Mouse (Mus musculus) forebrain, postnatal 0 days (tissue): ENCODE data around the gene Timm8a1. TPM values are rescaled to one million over a fixed set of nuclear protein-coding genes. Genes with fewer than 3 reads are reported as not detected.

ENCODE experiments used
- ATAC-seq: fragments of 200-750 bp; cut with Nextera tagmentation; 2 replicates; pipeline ENCODE4 v1.8.0; 2017; ENCODE audit warnings: mild to moderate bottlenecking, moderate library complexity
- DNase-seq: peaks from one replicate; pipeline ENCODE4 v3.0.0-alpha.2; 2015
- H3K27ac ChIP-seq: fragments of 300-500 bp; sonication (generic); 2 replicates; pipeline ENCODE4 v1.5.1; 2014; ENCODE audit warnings: low read depth, mild to moderate bottlenecking, antibody characterized with exemption, low read length, moderate library complexity, mixed read lengths
- H3K27me3 ChIP-seq: fragments of 300-500 bp; sonication (generic); 2 replicates; pipeline ENCODE4 v1.6.1; 2014; ENCODE audit warnings: mild to moderate bottlenecking, low read length, mixed read lengths; ENCODE audit not compliant: insufficient read depth
- H3K36me3 ChIP-seq: fragments of 300-500 bp; sonication (generic); 2 replicates; pipeline ENCODE4 v1.6.1; 2014; ENCODE audit warnings: mild to moderate bottlenecking, moderate library complexity; ENCODE audit not compliant: insufficient read depth
- H3K4me1 ChIP-seq: fragments of 300-500 bp; sonication (generic); 2 replicates; pipeline ENCODE4 v1.6.1; 2014; ENCODE audit warnings: antibody characterized with exemption; ENCODE audit not compliant: insufficient read depth
- H3K4me2 ChIP-seq: fragments of 300-500 bp; sonication (generic); 2 replicates; pipeline ENCODE4 v1.6.1; 2014; ENCODE audit warnings: low read depth, mild to moderate bottlenecking, moderate library complexity
- H3K4me3 ChIP-seq: fragments of 300-500 bp; sonication (generic); 2 replicates; pipeline ENCODE4 v1.5.1; 2014; ENCODE audit warnings: low read depth, low read length, mixed read lengths
- H3K9ac ChIP-seq: fragments of 300-500 bp; sonication (generic); 2 replicates; pipeline ENCODE4 v1.6.1; 2014; ENCODE audit warnings: mild to moderate bottlenecking
- H3K9me3 ChIP-seq: fragments of 300-500 bp; sonication (generic); 2 replicates; pipeline ENCODE4 v1.6.1; 2016; ENCODE audit warnings: low read length
- CTCF ChIP-seq: sonication (generic); IDR thresholded peaks from 2 replicates; pipeline ENCODE4 v1.5.1; 2016; ENCODE audit warnings: antibody characterized with exemption, control low read depth, low read depth
- WGBS: fragments of 180-500 bp; shearing (Covaris S2); extraction: QIAGEN DNeasy Blood & Tissue Kit; methylation state at CpG from one replicate; pipeline ENCODE4 v1.1.7; 2014; 5-methylcytosine and 5-hydroxymethylcytosine counted together
- polyA plus RNA-seq: library from polyadenylated mRNA; unstranded; fragments of >200 nt; fragmentation: Nextera tagmentation; extraction: Ambion mirVana; gene quantifications from 2 replicates; pipeline ENCODE4 v1.2.1, GENCODE M21; 2015
- total RNA-seq: library from RNA; depleted of rRNA; stranded (reverse); fragments of >200 nt; gene quantifications from 2 replicates; pipeline ENCODE4 v1.2.3, GENCODE M21; 2014; rRNA removed

Timm8a1 gene
- total and polyA plus RNA-seq, 2 experiments from 2014 or later, result 18.3 to 45.5 TPM

GRCm38 (mm10) chrX:134533346-134533745 is 8.3 kb downstream of the Timm8a1 start:
- ATAC-seq (no peak), DNase-seq (no peak)
- H3K36me3 ChIP-seq, result no peaks in the 10 kb centered on the region
- H3K9ac ChIP-seq, result no peak overlapping the region
- no peaks in the 10 kb centered on the region for H3K27me3 ChIP-seq
- no peaks in the 10 kb centered on the region for H3K9me3 ChIP-seq
- H3K4me2 ChIP-seq, result no peak overlapping the region
- 81% methylated on average over 2 of the region's 2 CpGs for WGBS
- no peak overlapping the region for H3K27ac ChIP-seq
- no peak overlapping the region for H3K4me3 ChIP-seq
- TF ChIP-seq CTCF, result no peak
- no peaks in the 10 kb centered on the region for H3K4me1 ChIP-seq

- H3K36me3 ChIP-seq, result no peaks in the 10 kb centered on the region
- no peaks in the 10 kb centered on the region for H3K27me3 ChIP-seq
- no peak overlapping the region for H3K9ac ChIP-seq
- no peak overlapping the region for H3K27ac ChIP-seq
- no peak overlapping the region for H3K4me3 ChIP-seq
- H3K4me2 ChIP-seq, result no peak overlapping the region
- no peaks in the 10 kb centered on the region for H3K4me1 ChIP-seq
- H3K9me3 ChIP-seq, result no peaks in the 10 kb centered on the region
- 82% methylated on average over 4 of the region's 4 CpGs for WGBS
- DNase-seq (no peak), ATAC-seq (no peak)
- no peak for TF ChIP-seq CTCF
Observed at GRCm38 (mm10) chrX:134525260-134525659, 16.4 kb downstream of the Timm8a1 start.

GRCm38 (mm10) chrX:134523772-134524171 is 17.9 kb downstream of the Timm8a1 start:
- Histone ChIP-seq H3K4me3 (no peak overlapping the region), H3K27me3 (no peaks in the 10 kb centered on the region), H3K9me3 (no peaks in the 10 kb centered on the region), H3K9ac (no peak overlapping the region), H3K4me1 (no peaks in the 10 kb centered on the region), H3K4me2 (no peak overlapping the region), H3K36me3 (no peaks in the 10 kb centered on the region), H3K27ac (no peak overlapping the region)
- 80% methylated on average over 4 of the region's 4 CpGs for WGBS
- TF ChIP-seq CTCF, result no peak
- DNase-seq, result no peak
- no peak for ATAC-seq

- peak; percentile 57 for TF ChIP-seq CTCF
- no peaks in the 10 kb centered on the region for H3K36me3 ChIP-seq
- no peak overlapping the region for H3K9ac ChIP-seq
- no peaks in the 10 kb centered on the region for H3K9me3 ChIP-seq
- 35% methylated on average over 2 of the region's 2 CpGs for WGBS
- H3K4me3 ChIP-seq, result no peak overlapping the region
- no peak overlapping the region for H3K27ac ChIP-seq
- no peak overlapping the region for H3K4me2 ChIP-seq
- no peaks in the 10 kb centered on the region for H3K27me3 ChIP-seq
- ATAC-seq (no peak), DNase-seq (no peak)
- no peaks in the 10 kb centered on the region for H3K4me1 ChIP-seq
Observed at GRCm38 (mm10) chrX:134509473-134509872, 32.2 kb downstream of the Timm8a1 start.

GRCm38 (mm10) chrX:134507977-134508376 is 33.7 kb downstream of the Timm8a1 start:
- WGBS, result 76% methylated on average over 6 of the region's 6 CpGs
- Histone ChIP-seq H3K4me3 (no peak overlapping the region), H3K9me3 (no peaks in the 10 kb centered on the region), H3K9ac (no peak overlapping the region), H3K4me1 (no peaks in the 10 kb centered on the region), H3K4me2 (no peak overlapping the region), H3K27ac (no peak overlapping the region), H3K36me3 (no peaks in the 10 kb centered on the region), H3K27me3 (no peaks in the 10 kb centered on the region)
- TF ChIP-seq CTCF, result no peak
- DNase-seq (no peak), ATAC-seq (no peak)

- Histone ChIP-seq H3K27ac (no peak overlapping the region), H3K4me1 (no peaks in the 10 kb centered on the region)
- 85% methylated on average over 8 of the region's 8 CpGs for WGBS
Observed at GRCm38 (mm10) chrX:134500651-134501050, 41.0 kb downstream of the Timm8a1 start.

More at GRCm38 (mm10) chrX:134500651-134501050, 41.0 kb downstream of the Timm8a1 start:
- H3K36me3 ChIP-seq, result no peaks in the 10 kb centered on the region
- no peak overlapping the region for H3K4me2 ChIP-seq
- no peaks in the 10 kb centered on the region for H3K9me3 ChIP-seq
- no peaks in the 10 kb centered on the region for H3K27me3 ChIP-seq
- DNase-seq (no peak), ATAC-seq (no peak)
- no peak overlapping the region for H3K9ac ChIP-seq
- no peak for TF ChIP-seq CTCF
- no peak overlapping the region for H3K4me3 ChIP-seq

Other genes starting within 250 kb of the Timm8a1 start
- 201 and 218 TPM in 2 replicates for gene Tmem35a, start 246.6 kb downstream of the Timm8a1 start, total RNA-seq
- gene Tmem35a, start 246.6 kb downstream of the Timm8a1 start, polyA plus RNA-seq, result 111 and 133 TPM in 2 replicates
- gene Cenpi, start 233.8 kb downstream of the Timm8a1 start, total RNA-seq, result 2.8 TPM in 2 replicates
- gene Cenpi, start 233.8 kb downstream of the Timm8a1 start, polyA plus RNA-seq, result 3.2 and 3.5 TPM in 2 replicates
- 35.6 and 38.2 TPM in 2 replicates for gene Drp2, start 137.3 kb downstream of the Timm8a1 start, total RNA-seq
- 6.7 and 10.1 TPM in 2 replicates for gene Drp2, start 137.3 kb downstream of the Timm8a1 start, polyA plus RNA-seq
- not detected in 2 replicates for gene Taf7l, start 65.4 kb downstream of the Timm8a1 start, total RNA-seq
- gene Taf7l, start 65.4 kb downstream of the Timm8a1 start, polyA plus RNA-seq, result 0.24 TPM in 1 of 2 replicates, not detected in the other
- 0.31 and 1.2 TPM in 2 replicates for gene Btk, start 41.7 kb upstream of the Timm8a1 start, total RNA-seq
- 0.45 and 0.59 TPM in 2 replicates for gene Btk, start 41.7 kb upstream of the Timm8a1 start, polyA plus RNA-seq
- 467 and 887 TPM in 2 replicates for gene Rpl36a, start 43.8 kb upstream of the Timm8a1 start, total RNA-seq
- 198 and 280 TPM in 2 replicates for gene Rpl36a, start 43.8 kb upstream of the Timm8a1 start, polyA plus RNA-seq
- 5.8 and 6.3 TPM in 2 replicates for gene Gla, start 59.3 kb upstream of the Timm8a1 start, total RNA-seq
- 3.8 and 4.3 TPM in 2 replicates for gene Gla, start 59.3 kb upstream of the Timm8a1 start, polyA plus RNA-seq
- 63.2 and 72.2 TPM in 2 replicates for gene Hnrnph2, start 59.3 kb upstream of the Timm8a1 start, total RNA-seq
- gene Hnrnph2, start 59.3 kb upstream of the Timm8a1 start, polyA plus RNA-seq, result 131 and 134 TPM in 2 replicates
- gene Armcx4, start 144.7 kb upstream of the Timm8a1 start, total RNA-seq, result 16.7 and 26.6 TPM in 2 replicates
- gene Armcx4, start 144.7 kb upstream of the Timm8a1 start, polyA plus RNA-seq, result 4.4 and 5.9 TPM in 2 replicates
- 62.0 and 64.1 TPM in 2 replicates for gene Armcx1, start 176.1 kb upstream of the Timm8a1 start, total RNA-seq
- gene Armcx1, start 176.1 kb upstream of the Timm8a1 start, polyA plus RNA-seq, result 21.0 and 37.5 TPM in 2 replicates
- 28.1 and 31.6 TPM in 2 replicates for gene Armcx6, start 209.6 kb upstream of the Timm8a1 start, total RNA-seq
- 30.8 and 40.9 TPM in 2 replicates for gene Armcx6, start 209.6 kb upstream of the Timm8a1 start, polyA plus RNA-seq
- 66.5 and 68.5 TPM in 2 replicates for gene Armcx3, start 214.7 kb upstream of the Timm8a1 start, total RNA-seq
- 57.7 and 68.4 TPM in 2 replicates for gene Armcx3, start 214.7 kb upstream of the Timm8a1 start, polyA plus RNA-seq